Mouse (Mus musculus) MN1 (cell line): ENCODE data around the gene Aig1.
A peak's percentile ranks its signal among the peaks of the same experiment; 100 is the strongest.
"Not testable (repeated sequence)": the region's sequence is repeated elsewhere in the genome, so short reads cannot be mapped to it uniquely, and the experiment has no call there.

ENCODE experiments used
- DNase-seq: peaks from one replicate; pipeline ENCODE4 v3.0.0-alpha.2; 2016; ENCODE audit warnings: low spot score

Gene Aig1

DNA sequence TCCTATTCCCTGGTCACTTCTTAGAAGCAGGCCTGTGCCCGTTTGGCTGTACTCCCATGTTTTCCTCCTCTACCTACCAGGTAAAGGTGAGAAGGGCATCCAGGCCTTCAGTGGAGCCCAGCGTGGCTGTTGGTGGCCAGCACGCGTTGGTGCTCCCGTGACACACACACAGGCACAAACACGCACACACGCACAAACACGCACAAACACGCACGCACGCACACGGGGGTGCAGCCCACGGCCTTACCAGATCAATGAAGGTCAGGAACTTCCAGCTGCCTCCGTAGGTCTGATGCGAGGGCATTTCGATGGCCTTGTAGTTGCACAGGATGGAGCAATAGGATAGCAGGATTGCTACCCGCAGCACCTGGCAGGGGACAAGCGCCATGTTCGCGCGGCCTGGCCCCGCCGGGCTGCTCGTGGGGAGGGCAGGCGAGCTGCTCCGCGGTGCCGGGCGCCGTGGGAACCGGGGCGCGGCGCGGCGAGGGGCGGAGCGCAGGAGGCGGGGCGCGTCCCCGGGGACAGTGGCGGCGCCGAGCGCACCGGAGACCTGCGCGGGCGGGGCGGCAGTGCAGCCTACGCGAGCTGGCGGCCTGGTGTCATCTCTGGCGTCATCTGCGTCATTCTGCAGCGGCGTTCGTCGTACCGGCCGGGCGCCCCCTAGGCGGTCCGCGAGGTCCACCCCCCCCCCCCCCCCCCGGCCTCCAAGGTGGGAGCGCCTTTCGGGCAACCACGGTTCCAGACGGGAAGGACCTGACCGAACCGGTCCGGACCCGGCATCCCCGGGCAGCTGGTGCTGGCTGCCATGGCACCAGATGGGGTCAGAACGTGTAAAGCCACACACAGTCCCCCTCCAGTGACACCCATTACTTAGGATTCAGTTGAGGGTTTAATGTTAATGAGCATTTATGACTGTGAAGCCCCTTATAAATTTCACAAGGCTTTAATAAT, at the start of gene Aig1:
TSS of gene Aig1 (minus strand) at position 610 of the 951 bp plus-strand sequence.
- peak; percentile 66 for DNase-seq

- no peak for DNase-seq
Observed at GRCm38 (mm10) chr10:13916645-13917342, 48.0 kb upstream of the Aig1 start.

- DNase-seq: no peak
Observed at GRCm38 (mm10) chr10:13915211-13915610, 46.4 kb upstream of the Aig1 start.

- no peak for DNase-seq
Observed at GRCm38 (mm10) chr10:13913689-13914088, 44.9 kb upstream of the Aig1 start.

GRCm38 (mm10) chr10:13906261-13906741, 37.5 kb upstream of the Aig1 start:
- DNase-seq: no peak

DNA sequence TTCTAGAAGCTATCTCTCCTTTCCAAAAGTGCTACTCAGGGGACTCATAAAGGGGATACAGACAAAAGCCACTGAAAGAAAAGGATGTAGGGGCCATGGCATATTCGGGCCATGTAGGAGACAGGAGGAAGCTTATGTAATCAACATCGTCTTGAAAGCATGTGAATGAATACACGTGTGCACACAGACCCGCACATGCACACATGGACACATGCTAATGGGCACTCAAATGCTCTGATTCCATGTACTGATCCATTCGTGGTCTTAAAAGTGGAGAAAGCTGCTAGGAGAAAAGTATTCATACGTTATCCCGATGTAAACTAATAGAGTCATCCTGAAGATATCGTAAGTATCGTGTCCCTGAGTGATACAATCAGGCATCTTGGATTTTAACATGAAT, 36.8 kb upstream of the Aig1 start:
- no peak for DNase-seq

DNA sequence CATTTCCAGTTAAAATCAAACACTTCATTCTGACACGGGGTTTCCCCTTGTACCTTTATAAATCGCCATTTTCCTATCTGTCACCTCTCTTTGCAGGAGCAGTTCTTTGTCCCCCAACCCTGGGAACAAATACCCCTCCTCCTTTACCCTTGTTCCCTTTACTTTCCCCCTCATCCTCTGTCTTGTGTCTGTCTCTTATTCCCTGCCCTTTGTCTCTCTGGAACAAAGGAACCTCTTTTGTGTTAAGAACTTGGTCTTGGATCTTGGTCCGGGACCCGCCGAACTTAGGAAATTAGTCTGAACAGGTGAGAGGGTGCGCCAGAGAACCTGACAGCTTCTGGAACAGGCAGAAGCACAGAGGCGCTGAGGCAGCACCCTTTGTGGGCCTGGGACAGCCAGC, 24.0 kb upstream of the Aig1 start:
- DNase-seq: not testable (repeated sequence)

- peak; percentile 19 for DNase-seq
Observed at GRCm38 (mm10) chr10:13882975-13883875, 14.4 kb upstream of the Aig1 start.

DNA sequence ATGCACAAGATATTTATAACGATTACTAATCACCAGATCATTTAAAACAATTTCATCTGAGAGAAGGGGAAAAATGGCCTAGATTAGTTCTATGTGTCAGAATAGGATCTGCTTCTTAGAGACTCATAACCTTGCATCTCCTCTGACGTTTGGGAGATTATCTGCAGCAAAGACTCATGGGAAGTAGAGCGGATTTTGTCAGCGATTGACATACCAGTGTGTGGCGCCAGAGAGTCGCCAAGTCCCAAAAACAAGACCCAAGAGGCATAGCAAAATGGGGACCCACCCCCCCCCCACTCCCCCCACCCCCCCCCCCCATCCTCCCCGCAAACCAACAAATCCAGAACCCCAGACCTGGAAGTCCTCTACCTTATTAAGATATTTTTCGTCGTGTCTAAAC, 13.7 kb upstream of the Aig1 start:
- no peak for DNase-seq

GRCm38 (mm10) chr10:13878696-13879095, 9.9 kb upstream of the Aig1 start:
- DNase-seq: no peak

- DNase-seq: no peak
Observed at GRCm38 (mm10) chr10:13875038-13875420, 6.2 kb upstream of the Aig1 start.

DNA sequence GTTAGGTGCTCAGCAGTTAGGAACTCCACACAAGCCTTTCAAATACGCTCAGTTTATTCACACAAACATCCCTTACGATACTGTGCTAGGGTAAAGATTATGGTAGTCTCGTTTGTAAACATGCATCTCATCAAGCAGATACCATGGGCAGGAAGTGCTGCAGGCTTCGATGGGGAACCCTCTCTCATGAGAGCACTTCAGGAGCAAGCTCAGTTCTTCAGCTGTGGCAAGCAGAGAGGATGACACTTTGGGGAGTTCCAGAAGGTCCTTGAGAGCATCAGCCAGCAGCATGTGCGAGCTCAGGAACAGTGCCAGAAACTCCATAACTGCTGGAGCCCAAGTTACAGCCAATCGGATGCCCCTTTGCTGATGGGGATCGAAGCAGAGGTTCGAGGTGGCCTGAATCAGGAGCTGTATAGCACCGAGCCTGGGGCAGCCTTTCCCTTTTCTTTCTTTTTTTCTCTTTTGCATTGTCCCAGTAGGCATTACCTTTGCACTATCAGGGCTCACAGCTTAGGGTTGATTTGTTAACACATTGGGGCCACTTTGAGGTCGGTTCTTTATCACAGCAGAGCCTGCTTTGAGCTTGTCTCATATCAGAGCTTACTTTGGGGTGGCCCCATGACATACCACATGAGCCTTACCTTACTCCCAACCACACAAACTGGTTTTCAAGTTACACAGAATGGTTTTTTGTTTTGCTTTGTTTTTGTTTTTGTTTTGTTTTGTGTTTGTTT, 5.7 kb upstream of the Aig1 start:
- no peak for DNase-seq

GRCm38 (mm10) chr10:13870531-13870930, 1.8 kb upstream of the Aig1 start:
- no peak for DNase-seq

GRCm38 (mm10) chr10:13869322-13870035, 699 bp upstream of the Aig1 start:
- DNase-seq: no peak

DNA sequence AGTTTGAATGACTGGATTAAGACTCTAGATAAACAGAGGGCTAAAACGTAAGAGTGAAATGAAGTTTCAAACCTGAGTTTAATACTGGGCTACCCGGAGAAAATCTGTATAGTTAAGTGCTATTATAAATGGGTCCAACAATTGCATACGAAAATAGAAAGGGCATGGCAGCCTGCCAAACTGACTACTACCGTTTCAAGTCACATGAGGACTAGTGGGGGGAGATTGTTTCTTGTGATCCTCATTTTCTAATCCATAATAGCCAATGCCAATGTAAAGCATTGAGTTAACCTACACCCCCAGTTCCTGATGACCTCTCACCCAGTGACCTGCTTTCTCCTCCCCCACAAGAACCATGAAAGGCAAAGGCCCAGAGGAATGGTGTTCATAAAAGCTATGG, 2.4 kb downstream of the Aig1 start:
- no peak for DNase-seq

GRCm38 (mm10) chr10:13861115-13861909, 7.5 kb downstream of the Aig1 start:
- no peak for DNase-seq

DNA sequence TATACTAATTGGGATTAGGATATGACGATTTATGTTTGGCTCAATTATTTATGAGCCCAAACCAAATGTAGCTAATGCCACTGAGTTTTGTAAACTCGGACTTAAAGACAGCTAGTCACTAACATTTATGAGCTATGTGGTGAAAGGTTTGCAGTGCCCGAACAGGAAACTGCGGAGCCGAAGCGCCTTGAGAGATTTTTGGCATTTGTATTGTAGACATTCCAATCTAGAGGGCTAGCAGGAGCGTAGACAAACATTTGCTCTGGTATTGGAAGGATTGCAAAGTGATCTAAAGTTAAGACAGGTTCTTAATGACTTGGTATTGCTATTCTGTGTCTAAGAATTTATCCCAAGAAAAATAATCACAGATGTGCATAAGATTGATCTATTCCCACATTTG, 12.3 kb downstream of the Aig1 start:
- DNase-seq: no peak

DNA sequence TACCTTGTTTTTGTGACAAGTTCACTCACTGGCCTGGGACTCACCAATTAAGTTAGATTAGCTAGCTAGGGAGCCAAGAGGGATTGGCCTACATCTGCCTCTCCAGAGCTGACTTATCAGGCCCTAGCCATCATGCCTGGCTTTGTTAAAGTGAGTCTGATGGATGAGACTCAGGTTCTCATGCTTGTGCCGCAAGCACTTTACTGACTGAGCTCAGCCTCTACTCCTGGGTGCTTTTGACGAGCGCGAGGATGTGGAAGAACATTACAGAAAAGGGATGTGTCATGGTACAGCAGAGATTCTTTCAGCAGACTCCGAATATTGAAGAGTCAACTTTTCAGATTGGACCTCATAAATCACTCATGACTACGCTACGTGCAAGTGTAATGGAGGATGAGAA, 12.8 kb downstream of the Aig1 start:
- no peak for DNase-seq

DNA sequence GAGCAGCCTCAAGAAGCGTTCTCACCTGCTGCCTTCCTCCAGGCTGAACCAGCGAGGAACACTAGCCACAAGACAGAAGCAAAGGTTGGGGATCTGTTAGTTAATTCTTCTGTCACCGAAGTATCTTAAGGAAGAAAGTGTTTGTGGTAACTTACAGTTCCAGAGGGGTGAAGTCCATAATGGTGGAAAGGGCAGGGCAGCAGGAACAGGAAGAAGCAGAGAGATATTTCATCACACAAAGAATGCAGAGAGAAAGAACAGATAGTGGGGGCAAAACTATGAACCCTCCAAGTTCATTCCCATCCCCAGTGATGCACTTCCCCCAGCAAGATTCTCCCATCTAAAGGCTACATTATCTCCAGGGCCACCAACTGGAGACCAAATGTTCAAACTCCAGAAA, 13.7 kb downstream of the Aig1 start:
- DNase-seq: no peak

DNA sequence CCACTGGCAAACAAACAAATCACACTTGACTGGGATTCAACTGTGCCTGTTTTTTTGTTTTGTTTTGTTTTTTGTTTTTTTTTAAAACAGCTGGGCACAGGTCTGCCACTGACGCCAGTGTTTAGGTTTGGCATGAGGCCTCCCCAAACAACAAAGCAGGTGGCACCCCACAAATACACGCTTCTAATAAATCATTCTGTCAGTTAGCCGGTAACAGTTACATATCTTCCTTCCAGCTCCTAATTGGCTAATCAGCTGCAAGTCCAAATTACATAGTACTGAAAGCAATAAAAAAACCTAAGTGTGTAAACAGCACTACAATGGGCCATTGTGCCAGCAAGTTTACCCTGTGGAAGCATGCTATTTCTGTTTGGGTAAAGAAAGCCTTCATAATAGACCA, 18.7 kb downstream of the Aig1 start:
- DNase-seq: no peak
